Mouse (Mus musculus) embryonic fibroblast, embryonic 13.5 days (primary cell): Measurements from ENCODE around the gene Rnf19b.

Experiments
- CTCF ChIP-seq: IDR thresholded peaks from 2 replicates; pipeline ENCODE4 v1.5.1; 2011; ENCODE audit warnings: mild to moderate bottlenecking, control low read depth, low read length, moderate library complexity, borderline replicate concordance; ENCODE audit not compliant: insufficient read depth
- POLR2A ChIP-seq: IDR thresholded peaks from 2 replicates; pipeline ENCODE4 v1.6.1; 2011; ENCODE audit warnings: low read depth, mild to moderate bottlenecking, control low read depth, low read length, moderate library complexity

- no peak for TF ChIP-seq CTCF
- no peak for TF ChIP-seq POLR2A
These were observed 50.6 kb downstream of the Rnf19b start for GRCm38 (mm10) chr4:129108624-129109023.
